Mouse (Mus musculus) gastrocnemius, postnatal 10 days (tissue): Measurements from ENCODE around the gene Avpr1b. TPM values are rescaled to one million over a fixed set of nuclear protein-coding genes. Genes with fewer than 3 reads are reported as not detected.
A peak's percentile ranks its signal among the peaks of the same experiment; 100 is the strongest.
"Not testable (repeated sequence)": the region's sequence is repeated elsewhere in the genome, so short reads cannot be mapped to it uniquely, and the experiment has no call there.

Experiments used
- DNase-seq: peaks from one replicate; pipeline ENCODE4 v3.0.0; 2021; ENCODE audit warnings: mixed read lengths
- long read RNA-seq, 2 experiments: library from polyadenylated mRNA; stranded (forward); transcript quantifications; one replicate each; pipeline ENCODE4 v2.0.0; 2021
- total RNA-seq, 2 experiments: library from RNA; stranded (reverse); gene quantifications; 2 replicates each; pipeline ENCODE4 v1.2.3; 2021

Avpr1b gene
- total RNA-seq, result not detected
- long read RNA-seq, experiment 1, result 0 reads
- long read RNA-seq, experiment 2, result 0 reads

- DNase-seq, result no peak
Measured at GRCm38 (mm10) chr1:131598905-131599304, at the start of gene Avpr1b. Gene Avpr1b, plus strand, starts transcription at chr1:131599239.

DNA sequence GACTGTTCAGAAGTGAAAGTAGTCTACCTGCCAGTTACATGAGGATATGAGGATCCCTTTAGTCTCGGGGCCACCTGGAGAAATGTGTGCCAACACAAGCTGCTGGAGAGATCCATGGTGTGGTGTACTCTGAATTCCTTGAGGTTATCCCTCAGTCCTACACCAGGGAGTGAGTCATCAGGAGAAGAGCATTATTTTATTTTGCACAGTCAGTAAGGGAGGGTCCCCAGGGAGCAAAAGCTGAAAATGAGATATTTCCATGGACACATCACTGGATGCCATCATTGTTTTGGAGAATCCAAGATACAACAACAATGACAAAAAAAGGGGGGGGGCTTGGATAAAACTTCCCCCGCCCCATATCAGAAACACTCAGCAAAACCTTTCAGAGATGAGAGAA lies 47.1 kb upstream of the Avpr1b start:
- DNase-seq, result no peak

DNA sequence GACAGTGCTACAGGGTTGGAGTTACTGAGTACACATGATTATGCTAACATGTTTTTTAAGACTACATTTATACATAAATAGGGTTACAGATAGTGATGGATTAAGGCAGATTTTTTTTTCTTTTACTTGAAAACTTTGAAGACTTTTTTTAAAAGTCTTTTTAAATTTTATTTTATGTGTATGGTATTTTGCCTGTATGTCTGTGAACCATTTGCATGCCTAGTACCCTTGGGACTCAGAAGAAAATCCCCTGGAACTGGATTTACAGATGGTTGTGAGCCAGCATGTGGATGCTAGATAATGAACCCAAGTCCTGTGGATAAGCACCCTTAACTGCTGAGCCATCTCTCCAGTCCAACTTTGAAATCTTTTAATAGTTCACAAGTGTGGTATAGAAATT lies 45.6 kb upstream of the Avpr1b start:
- DNase-seq, result no peak

DNA sequence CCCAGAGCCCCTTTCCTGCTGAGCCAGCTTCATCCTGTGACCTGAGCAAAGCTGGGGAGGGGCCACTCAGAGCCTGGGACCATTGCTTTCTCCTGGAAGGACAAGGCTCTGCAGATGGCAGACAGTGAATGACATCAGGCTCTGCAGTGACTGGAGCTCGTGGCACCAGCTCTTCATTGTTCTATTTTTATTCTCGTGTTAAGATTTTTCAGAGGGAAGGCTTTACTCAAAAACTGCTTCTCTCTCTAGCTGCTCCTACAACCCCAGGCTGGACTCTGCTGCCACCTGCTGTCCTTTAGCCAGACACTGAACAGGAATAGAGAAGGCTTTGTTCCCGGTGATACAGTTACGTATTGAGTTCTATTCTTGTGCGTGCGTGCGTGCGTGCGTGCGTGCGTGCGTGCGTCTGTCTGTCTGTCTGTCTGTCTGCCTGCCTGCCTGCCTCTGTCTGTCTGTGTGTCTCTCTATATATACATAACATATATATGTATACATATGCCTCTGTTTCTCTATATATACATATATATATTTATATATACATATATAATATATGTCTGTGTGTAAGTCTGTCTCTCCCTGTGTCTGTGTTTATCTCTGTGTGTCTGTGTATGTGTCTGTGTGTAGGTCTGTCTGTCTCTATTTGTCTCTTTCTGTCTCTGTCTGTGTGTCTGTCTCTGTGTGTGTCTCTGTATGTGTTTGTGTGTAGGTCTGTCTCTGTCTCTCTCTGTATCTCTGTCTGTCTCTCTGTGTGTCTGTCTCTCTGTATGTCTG lies 43.8 kb upstream of the Avpr1b start:
- DNase-seq, result peak; percentile 77

DNA sequence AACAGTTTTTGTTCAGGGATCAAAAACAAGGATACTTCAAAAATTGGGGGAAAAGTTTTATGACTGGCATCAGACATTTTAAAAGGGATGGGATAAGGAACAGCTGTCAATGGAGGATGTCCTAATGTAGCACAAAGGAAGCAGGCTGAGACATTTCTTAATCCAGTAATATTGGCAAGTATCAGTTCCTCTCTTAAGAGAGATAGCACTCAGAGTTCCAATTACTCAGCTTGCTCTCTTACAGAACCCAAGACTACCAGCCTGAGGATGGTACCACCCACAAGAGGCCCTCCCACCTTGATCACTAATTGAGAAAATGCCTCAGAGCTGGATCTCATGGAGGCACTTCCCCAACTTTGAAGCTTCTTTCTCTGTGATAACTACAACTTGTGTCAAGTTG lies 38.5 kb upstream of the Avpr1b start:
- no peak for DNase-seq

GRCm38 (mm10) chr1:131562081-131562480 lies 37.0 kb upstream of the Avpr1b start:
- no peak for DNase-seq

DNA sequence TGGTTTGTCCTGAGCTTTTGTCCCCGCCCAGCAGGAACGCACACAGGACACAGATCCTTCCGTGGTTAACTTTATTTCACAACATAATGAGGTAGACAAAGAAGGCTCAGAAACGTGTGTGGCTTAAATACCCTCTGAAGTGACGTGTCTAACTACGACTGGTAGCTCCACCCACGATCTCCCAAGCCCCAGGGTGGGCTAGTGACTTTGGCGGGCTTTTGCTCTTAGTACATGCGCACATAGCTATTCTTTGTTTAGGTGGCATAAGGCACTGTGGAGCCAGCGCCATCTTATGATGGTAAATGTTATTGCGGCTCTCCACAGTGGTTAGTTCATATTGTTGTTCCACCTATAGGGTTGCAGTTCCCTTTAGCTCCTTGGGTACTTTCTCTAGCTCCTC lies 33.0 kb upstream of the Avpr1b start:
- not testable (repeated sequence) for DNase-seq

GRCm38 (mm10) chr1:131569721-131570120 lies 29.3 kb upstream of the Avpr1b start:
- DNase-seq, result no peak

DNA sequence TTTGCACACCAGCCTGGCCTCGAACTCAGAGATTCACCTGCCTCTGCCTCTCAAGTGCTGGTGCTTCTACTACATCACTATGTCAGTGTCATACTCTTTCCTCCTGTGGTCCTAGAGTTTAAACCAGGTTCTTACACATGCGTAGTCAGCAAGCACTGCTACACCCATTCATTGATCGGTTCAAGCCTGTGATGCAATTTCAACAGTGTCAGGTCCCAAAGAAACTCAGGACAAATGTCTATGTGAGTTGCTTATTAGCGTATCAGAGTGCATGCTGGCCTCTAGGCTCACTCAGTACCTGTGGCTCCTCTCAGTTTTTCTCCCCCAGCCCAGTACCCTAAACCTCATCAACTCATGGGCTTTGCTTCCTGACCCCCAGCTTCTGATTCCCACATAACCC lies 28.6 kb upstream of the Avpr1b start:
- DNase-seq, result no peak

- DNase-seq, result peak; percentile 52
Measured at GRCm38 (mm10) chr1:131573721-131574120, 25.3 kb upstream of the Avpr1b start.

DNA sequence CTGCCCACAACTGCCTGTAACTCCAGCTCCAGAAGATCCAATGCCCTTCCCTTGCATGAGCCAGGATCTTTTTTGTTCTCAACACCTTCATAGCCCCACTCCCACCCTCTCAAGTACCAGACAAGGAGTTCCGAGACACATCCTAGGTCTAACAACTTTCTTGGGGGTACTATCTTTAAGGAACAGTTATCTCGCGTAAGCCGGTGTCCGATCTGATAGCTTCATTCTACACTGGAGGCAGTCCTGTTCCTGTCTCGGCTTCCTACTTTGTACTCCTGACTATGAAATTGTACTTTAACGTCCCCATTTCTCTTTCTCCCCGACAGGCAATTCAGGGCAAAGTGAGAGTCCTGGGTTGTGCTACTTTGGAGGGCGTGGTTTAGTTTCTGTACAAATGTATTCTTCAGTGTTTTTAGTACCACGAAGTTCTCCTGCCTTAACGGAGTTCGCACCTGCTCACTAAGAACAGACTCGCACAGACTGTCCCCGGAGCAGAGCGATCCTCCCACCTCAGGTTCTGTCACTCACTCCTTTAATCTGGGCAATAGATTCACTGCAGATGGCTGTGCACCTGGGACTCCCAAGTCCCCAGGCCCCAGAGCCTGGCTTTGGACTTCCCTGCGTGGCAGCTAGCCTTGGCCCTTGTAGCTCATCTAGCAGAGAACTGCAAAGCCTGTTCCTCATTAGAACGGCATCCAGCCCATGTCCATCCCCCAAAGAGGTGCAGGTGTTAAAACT lies 19.9 kb upstream of the Avpr1b start:
- no peak for DNase-seq

GRCm38 (mm10) chr1:131580389-131580788 lies 18.6 kb upstream of the Avpr1b start:
- DNase-seq, result no peak

GRCm38 (mm10) chr1:131583598-131583997 lies 15.4 kb upstream of the Avpr1b start:
- no peak for DNase-seq

DNA sequence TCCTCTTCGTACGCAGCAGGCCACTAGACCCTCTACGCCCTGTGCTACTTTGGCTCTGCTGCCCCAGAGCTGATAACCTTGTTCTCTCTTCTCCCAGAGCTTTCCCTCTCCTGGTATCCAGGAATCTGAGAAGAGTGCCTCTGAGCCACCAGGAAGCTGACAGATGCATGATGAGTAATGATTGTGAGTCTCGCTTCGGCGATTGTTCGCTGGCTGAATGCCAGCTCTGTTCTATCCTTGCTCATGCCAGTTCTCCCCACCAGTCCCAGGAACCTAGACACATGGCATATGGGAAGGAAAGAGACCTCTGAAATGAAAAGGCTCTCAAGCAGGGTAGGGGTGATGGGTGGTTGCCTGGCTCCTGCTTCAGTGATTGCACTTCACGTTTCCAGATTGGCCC lies 12.2 kb upstream of the Avpr1b start:
- no peak for DNase-seq

DNA sequence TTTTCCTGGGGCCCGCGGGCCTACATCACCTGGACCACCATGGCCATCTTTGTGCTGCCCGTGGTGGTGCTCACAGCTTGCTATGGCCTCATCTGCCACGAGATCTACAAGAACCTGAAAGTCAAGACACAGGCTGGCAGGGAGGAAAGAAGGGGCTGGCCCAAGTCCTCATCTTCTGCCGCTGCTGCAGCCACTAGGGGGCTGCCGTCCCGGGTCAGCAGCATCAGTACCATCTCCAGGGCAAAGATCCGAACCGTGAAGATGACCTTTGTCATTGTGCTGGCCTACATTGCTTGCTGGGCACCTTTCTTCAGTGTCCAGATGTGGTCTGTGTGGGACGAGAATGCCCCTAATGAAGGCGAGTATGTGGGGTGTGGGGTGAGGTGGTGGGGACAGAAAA lies 1.3 kb downstream of the Avpr1b start:
- no peak for DNase-seq

GRCm38 (mm10) chr1:131606719-131607118 lies 7.7 kb downstream of the Avpr1b start:
- DNase-seq, result no peak

DNA sequence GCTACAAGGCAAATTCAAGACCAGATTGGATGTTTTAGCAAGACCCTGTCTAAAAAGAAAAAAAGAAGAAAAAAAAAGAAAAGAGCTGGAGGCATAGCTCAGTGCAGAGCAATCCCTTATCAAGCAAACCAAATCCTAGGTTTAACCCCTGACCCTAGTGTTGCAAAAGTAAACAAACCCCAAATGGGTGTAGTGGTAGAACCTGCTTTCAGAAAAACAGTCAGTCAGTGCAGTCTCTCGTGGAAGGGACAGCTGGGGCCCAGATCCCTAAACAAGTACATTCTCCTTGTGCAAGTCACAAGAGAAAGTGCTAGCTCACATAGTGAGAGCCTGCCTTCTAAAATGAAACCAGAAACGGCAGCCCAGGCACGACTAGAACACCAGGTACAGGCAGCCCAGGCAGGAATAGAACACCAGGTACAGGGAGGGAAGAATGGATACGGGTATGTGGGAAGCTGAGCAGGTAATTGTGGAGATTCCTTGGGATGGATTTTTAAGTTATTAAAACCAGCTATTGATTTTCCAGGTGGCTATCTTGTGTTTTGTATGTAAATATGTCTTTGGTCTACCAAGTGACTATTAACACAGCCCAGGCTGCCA lies 13.6 kb downstream of the Avpr1b start:
- DNase-seq, result peak; percentile 44

DNA sequence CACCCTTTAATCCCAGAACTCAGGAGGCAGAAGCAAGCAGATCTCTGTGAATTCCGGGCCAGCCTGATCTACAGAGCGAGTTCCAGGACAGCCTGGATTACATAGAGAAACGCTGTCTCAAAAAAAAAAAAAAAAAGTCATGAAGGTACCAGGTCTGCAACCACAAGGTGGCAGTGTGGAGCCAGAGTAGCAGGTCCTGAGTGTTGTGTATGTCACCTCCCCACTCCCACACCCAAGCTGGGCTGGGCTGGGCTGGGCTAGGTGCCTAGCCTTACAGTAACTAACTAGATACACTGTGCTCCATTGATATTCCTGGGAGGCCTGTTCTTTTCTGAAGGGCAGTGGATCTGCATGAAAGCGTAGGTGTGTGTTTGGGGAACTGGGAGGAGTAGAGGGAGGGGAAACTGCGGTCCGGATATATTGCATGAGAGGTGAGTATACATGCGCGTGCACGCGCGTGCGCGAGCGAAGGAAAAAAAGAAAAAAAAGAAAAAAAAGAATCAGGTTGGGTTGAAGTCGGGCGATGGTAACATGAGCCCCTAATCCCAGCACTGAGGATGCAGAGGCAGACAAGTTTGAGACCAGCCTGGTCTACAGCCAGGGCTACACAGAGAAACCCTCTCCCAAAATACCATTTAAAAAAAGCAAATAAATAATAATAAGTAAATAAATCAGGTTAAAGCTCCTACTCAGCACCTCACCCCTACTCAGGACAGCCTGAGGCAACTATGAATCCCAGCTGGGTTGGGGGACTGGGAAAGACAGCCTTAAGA lies 14.5 kb downstream of the Avpr1b start:
- peak; percentile 83 for DNase-seq

GRCm38 (mm10) chr1:131614641-131615040 lies 15.6 kb downstream of the Avpr1b start:
- no peak for DNase-seq

GRCm38 (mm10) chr1:131616131-131616530 lies 17.1 kb downstream of the Avpr1b start:
- DNase-seq, result no peak

GRCm38 (mm10) chr1:131616546-131617220 lies 17.6 kb downstream of the Avpr1b start:
- no peak for DNase-seq

DNA sequence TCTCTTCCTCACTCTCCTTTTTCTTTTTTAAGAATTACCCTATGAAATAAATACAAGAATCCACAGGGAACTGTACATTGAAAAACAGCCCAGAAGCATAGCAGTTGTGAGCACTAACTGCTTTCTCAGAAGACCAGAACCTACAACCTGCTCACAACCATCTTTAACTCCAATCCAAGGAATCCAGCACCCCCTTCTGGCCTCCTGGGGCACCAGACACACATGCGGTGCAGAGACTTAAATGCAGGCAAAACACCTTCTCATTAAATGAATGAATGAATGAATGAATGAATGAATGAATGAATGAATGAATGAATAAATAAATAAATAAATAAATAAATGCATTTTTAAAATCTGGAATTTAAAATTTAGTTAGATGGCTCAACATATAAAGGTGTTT lies 19.5 kb downstream of the Avpr1b start:
- no peak for DNase-seq
